Mouse (Mus musculus) hindbrain, postnatal 0 days (tissue): ENCODE data around the gene H2afy. TPM values are rescaled to one million over a fixed set of nuclear protein-coding genes. Genes with fewer than 3 reads are reported as not detected.
A peak's percentile ranks its signal among the peaks of the same experiment; 100 is the strongest.

Experiments used
- ATAC-seq: fragments of 200-750 bp; cut with Nextera tagmentation; 2 replicates; pipeline ENCODE4 v1.8.0; 2017; ENCODE audit warnings: mild to moderate bottlenecking, moderate TSS enrichment, moderate library complexity
- DNase-seq: peaks from one replicate; pipeline ENCODE4 v3.0.0-alpha.2; 2015; ENCODE audit warnings: low spot score
- H3K27ac ChIP-seq: fragments of 300-500 bp; sonication (generic); 2 replicates; pipeline ENCODE4 v1.5.1; 2014; ENCODE audit warnings: mild to moderate bottlenecking
- H3K27me3 ChIP-seq: fragments of 300-500 bp; sonication (generic); 2 replicates; pipeline ENCODE4 v1.6.1; 2014; ENCODE audit warnings: low read length, mixed read lengths; ENCODE audit not compliant: insufficient read depth
- H3K36me3 ChIP-seq: fragments of 300-500 bp; sonication (generic); 2 replicates; pipeline ENCODE4 v1.6.1; 2014; ENCODE audit warnings: low read length, mixed read lengths; ENCODE audit not compliant: insufficient read depth
- H3K4me1 ChIP-seq: fragments of 300-500 bp; sonication (generic); 2 replicates; pipeline ENCODE4 v1.6.1; 2014; ENCODE audit warnings: antibody characterized with exemption, low read length, mixed read lengths; ENCODE audit not compliant: insufficient read depth
- H3K4me2 ChIP-seq: fragments of 300-500 bp; sonication (generic); 2 replicates; pipeline ENCODE4 v1.6.1; 2014; ENCODE audit warnings: low read depth, mild to moderate bottlenecking, low read length, moderate library complexity, mixed read lengths
- H3K4me3 ChIP-seq: fragments of 300-500 bp; sonication (generic); 2 replicates; pipeline ENCODE4 v1.5.1; 2014; ENCODE audit warnings: low read length
- H3K9ac ChIP-seq: fragments of 300-500 bp; sonication (generic); replicated peaks from 2 replicates; pipeline ENCODE4 v1.6.1; 2014; ENCODE audit warnings: mild to moderate bottlenecking, low read length, moderate library complexity, mixed read lengths
- H3K9me3 ChIP-seq: fragments of 300-500 bp; sonication (generic); 2 replicates; pipeline ENCODE4 v1.6.1; 2016; ENCODE audit warnings: low read length, mixed read lengths
- CTCF ChIP-seq: IDR thresholded peaks from 2 replicates; pipeline ENCODE4 v1.5.1; 2016; ENCODE audit warnings: antibody characterized with exemption, control low read depth, low read depth
- WGBS: fragments of 180-500 bp; shearing (Covaris S2); extraction: QIAGEN DNeasy Blood & Tissue Kit; methylation state at CpG from one replicate; pipeline ENCODE4 v1.1.7; 2014; 5-methylcytosine and 5-hydroxymethylcytosine counted together
- polyA plus RNA-seq: library from polyadenylated mRNA; unstranded; fragments of >200 nt; fragmentation: Nextera tagmentation; extraction: Ambion mirVana; gene quantifications from 2 replicates; pipeline ENCODE4 v1.2.1, GENCODE M21; 2015
- total RNA-seq: library from RNA; depleted of rRNA; stranded (reverse); fragments of >200 nt; gene quantifications from 2 replicates; pipeline ENCODE4 v1.2.3, GENCODE M21; 2014

H2afy gene
- total and polyA plus RNA-seq, 2 experiments from 2014 or later = 175 to 181 TPM

DNA sequence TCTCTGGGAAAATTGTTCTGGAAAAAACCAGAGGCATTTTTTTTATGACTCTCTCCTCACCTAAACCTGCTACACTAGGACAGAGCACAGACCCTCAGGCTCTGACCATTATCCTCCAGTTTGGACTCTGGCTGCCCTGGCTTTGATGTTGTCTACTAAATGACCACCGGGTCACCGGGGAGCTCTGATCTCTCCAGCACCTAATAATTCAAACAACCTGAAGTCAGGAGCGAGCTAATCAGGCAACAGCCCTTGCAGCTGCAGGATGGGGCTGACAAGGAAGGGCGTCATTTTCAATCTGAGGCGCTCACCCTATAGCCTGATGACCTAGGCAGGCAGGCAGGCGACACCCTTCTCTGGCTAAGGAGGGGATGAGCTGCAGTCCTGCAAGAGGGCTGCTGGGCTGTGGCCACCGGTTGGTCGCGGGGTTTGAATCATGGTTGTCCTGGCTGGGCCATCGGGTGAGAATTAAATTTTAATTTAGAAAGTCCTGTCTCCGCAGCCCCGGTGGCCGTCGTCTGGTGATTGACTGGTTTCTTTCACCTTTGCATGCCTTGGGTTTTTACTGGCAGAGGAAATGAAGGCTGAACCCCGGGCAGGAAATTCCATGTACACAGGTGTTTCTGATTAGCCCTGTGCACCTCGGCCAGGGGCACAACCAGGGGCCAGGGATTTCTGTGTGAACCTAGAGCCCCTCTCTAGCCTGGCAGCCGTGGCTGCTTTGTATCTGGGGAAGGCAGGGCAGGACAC is 23.6 kb upstream of the H2afy start:
- no peak overlapping the region for H3K9ac ChIP-seq
- no peak overlapping the region for H3K27ac ChIP-seq
- WGBS = 67% methylated on average over 17 of the region's 17 CpGs
- no peaks in the 10 kb centered on the region for H3K4me1 ChIP-seq
- H3K4me2 ChIP-seq = no peak overlapping the region
- no peaks in the 10 kb centered on the region for H3K36me3 ChIP-seq
- H3K9me3 ChIP-seq = no peaks in the 10 kb centered on the region
- no peak overlapping the region for H3K4me3 ChIP-seq
- TF ChIP-seq CTCF = no peak
- DNase-seq (no peak), ATAC-seq (no peak)
- no peaks in the 10 kb centered on the region for H3K27me3 ChIP-seq

DNA sequence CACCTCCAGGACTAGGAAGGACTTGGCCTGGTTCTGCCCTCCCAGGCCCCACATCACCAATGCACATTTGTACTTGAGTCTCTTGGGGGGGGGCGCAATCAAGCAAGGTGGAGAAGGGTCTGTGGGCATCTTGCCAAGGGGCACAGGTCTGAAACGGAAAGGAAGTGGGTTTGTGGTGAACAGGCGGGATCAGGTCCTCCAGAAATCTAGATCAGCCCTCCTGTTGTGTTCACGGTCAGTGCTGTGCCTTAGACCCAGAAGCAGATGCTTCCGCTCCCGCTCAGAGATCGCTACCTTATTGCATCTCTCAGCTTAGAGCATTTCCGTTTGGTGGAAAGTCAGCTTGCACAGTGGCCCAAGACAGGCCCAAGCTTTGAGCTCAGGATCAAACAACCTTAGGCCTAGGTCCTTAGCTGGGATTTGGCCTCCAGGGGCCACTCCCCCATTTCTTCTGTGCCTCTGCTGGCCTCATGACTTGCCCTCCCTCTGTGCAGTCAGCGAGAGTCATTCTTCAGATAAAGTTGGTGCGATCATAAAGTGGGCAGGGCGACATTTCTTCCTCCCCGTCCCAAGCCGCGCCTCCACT is 22.9 kb upstream of the H2afy start:
- ATAC-seq (no peak; the same call in 1 of the 2 replicates), DNase-seq (no peak)
- TF ChIP-seq CTCF = no peak

DNA sequence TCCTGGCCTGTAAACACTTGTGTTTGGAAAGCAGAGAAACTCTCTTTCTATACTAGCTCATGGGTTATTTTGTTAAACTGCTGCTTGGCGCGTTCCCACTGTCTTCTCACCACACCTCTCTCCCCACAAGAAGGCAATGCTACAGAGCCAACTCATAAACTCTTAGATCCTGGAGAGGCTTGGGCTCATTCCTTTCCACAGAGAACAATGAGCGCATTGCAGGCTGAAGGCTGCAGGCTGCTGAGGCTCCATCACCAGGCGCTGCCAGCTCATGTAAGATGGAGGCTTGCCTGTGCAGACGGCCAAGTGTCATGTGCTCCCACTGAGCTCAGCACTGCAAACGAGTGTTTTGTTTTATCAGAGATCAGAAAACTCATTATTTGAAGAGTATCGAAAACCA is 19.5 kb upstream of the H2afy start:
- 63% methylated on average over 7 of the region's 7 CpGs for WGBS
- no peaks in the 10 kb centered on the region for H3K36me3 ChIP-seq
- no peaks in the 10 kb centered on the region for H3K4me1 ChIP-seq
- H3K27me3 ChIP-seq = no peaks in the 10 kb centered on the region
- no peak overlapping the region for H3K27ac ChIP-seq
- no peaks in the 10 kb centered on the region for H3K9me3 ChIP-seq
- DNase-seq = no peak
- no peak overlapping the region for H3K4me2 ChIP-seq
- no peak for TF ChIP-seq CTCF
- no peak for ATAC-seq
- no peak overlapping the region for H3K4me3 ChIP-seq
- no peak overlapping the region for H3K9ac ChIP-seq

More for the DNA sequence above, 22.9 kb upstream of the H2afy start:
- WGBS = 78% methylated on average over 14 of the region's 14 CpGs
- Histone ChIP-seq H3K4me2 (no peak overlapping the region), H3K27me3 (no peaks in the 10 kb centered on the region), H3K9me3 (no peaks in the 10 kb centered on the region), H3K9ac (no peak overlapping the region), H3K36me3 (no peaks in the 10 kb centered on the region), H3K4me3 (no peak overlapping the region), H3K4me1 (no peaks in the 10 kb centered on the region), H3K27ac (no peak overlapping the region)

DNA sequence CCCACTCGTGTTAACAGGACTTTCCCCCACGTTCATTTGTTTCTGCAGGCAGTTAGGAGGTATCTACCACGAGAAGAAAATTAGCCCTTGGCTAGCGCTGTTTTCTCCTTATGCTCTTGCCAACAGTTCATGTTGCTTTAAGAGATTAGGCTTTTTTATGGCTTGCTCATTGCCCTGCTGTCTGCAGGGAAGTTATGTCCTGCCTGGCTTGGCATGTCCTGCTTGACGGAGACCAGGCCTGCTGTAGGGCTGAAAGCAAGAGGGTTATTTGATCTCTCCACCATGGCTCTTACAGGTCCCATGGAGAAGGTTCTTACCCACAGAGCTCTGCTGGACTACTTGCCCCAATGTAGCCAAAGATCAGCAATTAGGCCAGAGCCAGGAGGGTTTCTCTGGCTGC is 18.9 kb upstream of the H2afy start:
- TF ChIP-seq CTCF = no peak
- Histone ChIP-seq H3K27ac (no peak overlapping the region), H3K4me2 (no peak overlapping the region), H3K36me3 (no peaks in the 10 kb centered on the region), H3K4me1 (no peaks in the 10 kb centered on the region), H3K4me3 (no peak overlapping the region), H3K27me3 (no peaks in the 10 kb centered on the region), H3K9me3 (no peaks in the 10 kb centered on the region), H3K9ac (no peak overlapping the region)
- DNase-seq (no peak), ATAC-seq (no peak)
- 55% methylated on average over 5 of the region's 5 CpGs for WGBS

DNA sequence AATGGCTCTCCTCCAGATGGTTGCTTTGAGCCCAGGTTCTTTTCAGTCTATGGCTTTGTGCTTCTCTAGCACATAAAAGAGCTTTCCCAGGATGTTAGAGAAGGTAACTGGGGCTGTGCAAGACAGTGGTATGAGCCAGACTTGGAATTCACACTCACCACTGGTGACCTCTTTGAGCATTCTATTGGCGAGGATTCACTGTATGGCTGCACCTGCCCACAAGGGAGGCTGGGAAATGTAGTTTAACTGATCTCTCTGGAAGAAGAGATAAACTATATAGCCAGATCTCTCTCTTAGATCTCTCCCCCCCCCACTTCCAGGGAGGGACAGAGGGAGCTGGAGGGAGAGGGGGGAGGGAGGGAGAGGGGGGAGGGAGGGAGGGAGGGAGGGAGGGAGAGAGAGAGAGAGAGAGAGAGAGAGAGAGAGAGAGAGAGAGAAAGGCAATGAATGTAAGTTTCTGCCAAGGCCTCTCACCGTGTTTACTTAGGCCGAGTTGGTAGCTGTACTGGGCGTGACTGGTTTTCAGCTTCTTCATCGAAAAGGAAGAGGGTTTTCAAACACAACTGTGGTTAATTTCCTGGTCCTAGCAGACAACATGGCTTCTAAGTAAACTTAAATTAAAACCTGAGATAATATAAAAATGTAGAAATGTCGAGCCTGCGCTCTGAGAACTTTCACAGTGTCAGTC is 16.8 kb upstream of the H2afy start:
- no peak overlapping the region for H3K27ac ChIP-seq
- no peaks in the 10 kb centered on the region for H3K36me3 ChIP-seq
- H3K27me3 ChIP-seq = no peaks in the 10 kb centered on the region
- DNase-seq (no peak), ATAC-seq (no peak)
- no peaks in the 10 kb centered on the region for H3K9me3 ChIP-seq
- no peak overlapping the region for H3K9ac ChIP-seq
- no peaks in the 10 kb centered on the region for H3K4me1 ChIP-seq
- no peak overlapping the region for H3K4me3 ChIP-seq
- no peak for TF ChIP-seq CTCF
- whole genome bisulfite sequencing = 69% methylated on average over 7 of the region's 7 CpGs
- no peak overlapping the region for H3K4me2 ChIP-seq

DNA sequence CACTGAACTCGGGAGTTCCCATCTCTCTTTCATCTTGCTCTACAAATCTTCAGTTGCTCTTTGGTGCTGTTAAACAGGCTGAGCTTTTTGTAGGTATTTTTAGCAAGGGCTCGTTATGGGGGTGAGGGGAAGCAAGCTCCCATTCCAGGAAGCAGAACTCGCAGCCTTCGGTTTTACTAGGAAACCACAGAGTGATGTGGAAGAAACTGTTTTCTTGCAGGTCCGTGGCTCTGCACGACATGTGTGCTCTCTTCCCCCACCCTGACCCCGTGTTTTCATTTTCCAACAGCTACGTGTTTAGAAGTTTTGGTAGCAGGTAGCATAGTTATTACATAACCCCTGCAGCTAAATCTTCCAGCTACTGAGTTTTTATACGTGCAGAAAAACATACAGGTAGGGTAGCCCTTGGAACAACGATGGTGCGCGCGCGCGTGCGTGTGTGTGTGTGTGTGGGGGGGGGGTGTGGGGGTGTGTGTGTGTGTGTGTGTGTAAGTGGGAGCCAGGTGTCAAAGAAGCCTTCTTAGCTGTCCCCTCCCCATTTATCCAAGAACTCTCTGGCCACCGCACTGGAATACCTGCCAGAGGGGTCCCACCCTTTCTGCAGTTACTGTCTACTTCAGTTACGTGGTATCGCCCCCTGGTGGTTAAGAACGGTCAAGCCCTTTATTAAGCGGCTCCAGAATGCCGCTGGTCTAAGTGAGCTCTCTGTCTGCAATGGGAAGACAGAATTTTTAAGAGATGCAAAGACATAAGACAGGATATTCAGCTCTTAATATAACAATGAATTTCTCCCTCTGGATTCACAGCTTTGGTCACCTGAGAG is 15.5 kb upstream of the H2afy start:
- H3K4me2 ChIP-seq = 0 out of 2 replicates have a peak overlapping the region, but pooled peaks have one; percentile 6
- H3K4me1 ChIP-seq = no peaks in the 10 kb centered on the region
- ATAC-seq (0 out of 2 replicates have a peak, but pooled peaks have one; percentile 40), DNase-seq (peak; percentile 92)
- H3K9ac ChIP-seq = no peak overlapping the region
- no peaks in the 10 kb centered on the region for H3K9me3 ChIP-seq
- peak; percentile 86 for TF ChIP-seq CTCF
- no peaks in the 10 kb centered on the region for H3K36me3 ChIP-seq
- no peaks in the 10 kb centered on the region for H3K27me3 ChIP-seq
- H3K27ac ChIP-seq = no peak overlapping the region
- 54% methylated on average over 22 of the region's 22 CpGs for WGBS
- H3K4me3 ChIP-seq = no peak overlapping the region
